Mouse (Mus musculus) G1E-ER4 (cell line): ENCODE data around the gene Ankrd39. TPM values are rescaled to one million over a fixed set of nuclear protein-coding genes. Genes with fewer than 3 reads are reported as not detected.

Experiments used
- GATA1 ChIP-seq: IDR thresholded peaks from one replicate; pipeline ENCODE4 v1.8.0; 2012; ENCODE audit warnings: low read length, inconsistent platforms
- polyA plus RNA-seq: library from polyadenylated mRNA; stranded (reverse); fragments of >175 nt; gene quantifications from 2 replicates; pipeline ENCODE4 v1.2.3, GENCODE M21; 2012

Gene Ankrd39
- polyA plus RNA-seq, 1 experiment, result 23.3 TPM

DNA sequence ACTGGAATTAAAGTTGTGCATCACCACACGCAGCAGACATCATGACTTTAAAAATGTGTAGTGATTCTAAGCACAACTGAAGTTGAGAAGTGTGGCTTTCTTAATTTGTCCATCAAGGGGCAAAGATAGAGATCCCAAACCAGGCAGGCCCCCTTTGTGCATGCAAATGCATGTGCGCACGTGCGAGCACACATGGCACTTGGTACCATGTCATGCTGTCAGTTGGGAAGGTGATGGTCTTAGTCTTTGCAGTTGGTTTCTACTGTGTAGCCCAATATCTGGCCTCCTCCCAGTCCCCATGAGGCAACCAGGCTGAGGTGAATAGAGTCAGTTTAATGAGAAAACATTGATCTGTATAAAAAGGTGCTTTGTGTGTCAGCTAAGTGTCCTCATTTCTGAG, 17.4 kb downstream of the Ankrd39 start:
- no peak for TF ChIP-seq GATA1

DNA sequence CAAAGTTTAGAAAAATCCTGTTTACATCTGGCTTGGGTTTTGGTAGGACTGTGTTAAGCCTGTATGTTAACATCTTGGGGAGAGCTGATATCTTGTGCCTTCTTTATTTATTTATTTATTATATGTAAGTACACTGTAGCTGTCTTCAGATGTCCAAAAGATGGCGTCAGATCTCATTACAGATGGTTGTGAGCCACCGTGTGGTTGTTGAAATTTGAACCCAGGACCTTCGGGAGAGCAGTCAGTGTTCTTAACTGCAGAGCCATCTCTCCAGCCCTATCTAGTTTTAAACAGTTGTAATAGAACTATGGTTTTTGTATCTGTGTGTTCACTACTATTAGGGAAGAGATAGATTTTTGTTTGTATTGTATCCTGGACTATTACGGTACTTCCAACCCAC, 18.0 kb downstream of the Ankrd39 start:
- TF ChIP-seq GATA1, result no peak

DNA sequence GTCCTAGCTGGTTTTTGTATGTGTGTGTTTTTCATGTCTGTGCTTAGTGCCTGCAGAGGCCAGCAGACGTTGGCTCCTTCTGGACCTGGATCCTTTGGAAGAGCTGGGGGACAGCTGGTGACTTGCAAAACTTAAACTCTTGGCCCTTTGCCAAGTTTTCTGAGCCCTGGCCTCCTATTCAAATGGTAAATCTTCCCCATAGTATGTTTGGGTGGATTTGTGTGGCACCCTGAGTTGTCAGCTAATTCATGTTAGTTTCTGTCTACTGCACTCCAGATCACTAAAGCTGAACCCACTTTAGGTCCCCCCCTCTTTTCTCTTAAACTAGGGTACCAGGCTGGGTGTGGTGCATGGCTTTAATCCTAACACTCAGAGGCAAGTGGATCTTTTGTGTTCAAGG, 18.9 kb downstream of the Ankrd39 start:
- no peak for TF ChIP-seq GATA1

DNA sequence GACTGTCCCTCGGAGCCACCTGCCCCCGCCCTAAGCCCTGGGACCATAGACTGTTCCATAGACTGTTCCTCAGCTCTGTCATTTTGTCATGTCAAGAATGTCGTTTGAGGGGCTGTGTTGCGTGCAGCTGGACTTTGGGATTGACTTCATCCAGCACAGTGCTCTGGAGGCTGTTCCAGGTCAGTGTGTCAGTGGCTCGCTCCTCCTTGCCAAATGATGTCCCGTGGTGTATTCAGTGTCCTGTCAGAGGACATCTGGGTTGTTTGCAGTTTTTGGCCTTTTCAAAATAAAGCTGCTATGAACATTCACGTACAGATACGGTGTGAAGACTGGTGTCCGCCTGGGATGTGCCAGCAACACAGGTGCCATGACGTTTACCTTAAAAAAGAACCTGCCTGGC, 20.3 kb downstream of the Ankrd39 start:
- TF ChIP-seq GATA1, result no peak

DNA sequence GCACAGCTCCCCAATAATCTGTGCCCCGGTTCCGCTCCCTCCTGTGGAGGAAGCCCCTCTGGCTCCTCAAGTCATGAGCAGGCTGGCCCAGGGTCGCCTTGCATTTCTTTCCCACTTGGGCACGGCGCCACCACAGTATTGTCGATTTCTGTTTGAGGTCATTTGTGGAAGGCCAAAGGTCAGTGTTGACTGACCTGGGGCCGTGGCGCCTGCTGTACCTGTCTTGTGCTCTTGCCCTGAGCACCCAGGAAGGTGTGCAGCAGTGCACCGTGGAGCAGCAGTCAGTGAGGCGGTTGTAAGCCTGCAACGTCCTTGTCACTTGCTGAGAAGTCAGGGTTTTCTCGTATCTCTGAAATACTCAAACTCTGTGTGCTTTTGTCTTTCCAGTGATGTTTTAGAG, 21.5 kb downstream of the Ankrd39 start:
- TF ChIP-seq GATA1, result no peak

DNA sequence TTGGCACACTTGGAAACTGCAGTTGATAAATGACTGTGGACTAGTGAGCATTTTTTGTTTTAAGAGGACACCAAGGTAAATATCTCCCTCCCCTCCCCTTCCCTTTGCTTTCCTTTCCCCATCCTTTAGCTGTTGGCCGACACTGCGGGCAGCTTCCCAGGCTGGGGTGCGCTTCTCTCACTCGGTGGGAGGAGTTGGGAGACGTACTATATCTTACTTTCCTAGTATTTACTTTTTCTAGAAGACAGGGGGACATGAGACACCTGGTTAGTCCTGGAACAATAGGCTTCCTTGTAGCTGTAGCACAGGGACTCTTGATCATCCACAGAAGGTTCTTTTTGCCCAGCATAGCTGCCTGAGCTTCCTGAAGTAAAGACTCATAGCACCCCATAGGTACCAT, 23.2 kb downstream of the Ankrd39 start:
- no peak for TF ChIP-seq GATA1

DNA sequence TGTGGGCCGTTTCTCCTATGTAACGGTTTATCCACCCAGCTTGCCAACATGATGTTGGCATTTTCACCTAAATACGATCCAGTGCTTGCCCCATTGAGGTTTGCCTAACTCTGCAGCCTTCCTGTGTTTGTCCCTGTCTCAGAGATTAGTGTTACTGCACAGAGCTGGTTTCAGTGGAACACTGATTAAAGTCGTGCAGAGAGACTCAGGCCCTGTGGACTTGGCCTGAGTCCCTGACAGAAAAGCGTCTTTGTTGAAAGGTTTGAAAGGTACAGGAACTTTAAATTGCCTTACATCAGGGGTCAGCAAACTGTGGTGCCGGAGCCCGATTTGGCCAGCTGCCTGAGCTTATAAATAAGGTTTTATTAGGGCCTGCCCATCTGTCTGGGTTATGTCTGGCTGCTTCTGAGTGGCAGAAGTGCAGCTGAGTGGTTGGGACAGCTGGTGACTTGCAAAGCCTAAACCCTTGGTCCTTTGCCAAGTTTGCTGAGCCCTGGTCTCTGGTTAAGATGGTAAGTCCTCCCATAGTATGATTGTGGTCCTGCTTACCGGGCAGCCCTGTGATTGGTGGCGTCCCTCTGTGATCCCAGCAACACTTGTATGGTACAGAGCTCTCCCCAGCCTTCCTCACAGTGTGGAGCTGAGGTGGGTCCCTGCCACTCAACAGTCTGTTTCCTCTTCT, 23.8 kb downstream of the Ankrd39 start:
- no peak for TF ChIP-seq GATA1

DNA sequence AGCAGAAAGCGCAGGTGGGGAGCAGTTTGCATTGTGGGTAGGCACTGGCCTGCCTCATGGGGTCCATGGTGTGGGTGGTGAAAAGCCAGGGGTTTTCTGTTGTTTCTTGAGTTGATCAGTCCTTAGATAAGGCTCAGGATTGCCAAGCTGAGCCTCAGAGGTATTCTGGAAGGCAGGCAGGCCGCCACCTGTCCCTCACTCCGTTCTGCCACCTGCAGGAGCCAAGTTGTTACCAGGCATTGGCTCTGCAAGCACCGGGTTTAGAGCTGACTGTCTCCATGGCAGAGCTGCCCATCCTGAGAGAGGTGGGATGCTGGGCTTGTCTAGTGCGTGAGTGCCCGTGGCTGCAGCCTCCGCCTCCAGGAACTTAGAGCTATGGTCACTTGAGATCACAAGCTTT, 25.0 kb downstream of the Ankrd39 start:
- no peak for TF ChIP-seq GATA1

DNA sequence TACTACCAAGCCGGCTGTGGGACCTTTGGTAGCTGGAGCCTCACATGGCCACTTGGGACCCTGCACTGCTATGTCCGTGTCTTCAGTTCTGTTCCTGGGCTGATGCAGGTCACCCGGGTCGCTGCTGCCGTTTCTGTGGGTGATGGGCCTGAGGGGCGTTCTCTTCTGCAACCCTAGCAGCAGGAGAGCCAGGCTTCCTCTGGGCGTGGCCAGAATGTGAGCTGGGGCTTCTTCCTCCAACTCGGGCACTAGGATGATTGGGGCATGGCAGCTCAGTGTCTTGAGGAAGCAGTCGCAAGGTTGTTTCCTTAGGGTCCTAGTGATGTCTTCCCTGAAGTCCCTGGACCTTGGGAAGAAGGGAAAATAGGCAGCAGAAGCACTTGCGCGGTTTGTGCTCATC, 27.6 kb downstream of the Ankrd39 start:
- no peak for TF ChIP-seq GATA1

DNA sequence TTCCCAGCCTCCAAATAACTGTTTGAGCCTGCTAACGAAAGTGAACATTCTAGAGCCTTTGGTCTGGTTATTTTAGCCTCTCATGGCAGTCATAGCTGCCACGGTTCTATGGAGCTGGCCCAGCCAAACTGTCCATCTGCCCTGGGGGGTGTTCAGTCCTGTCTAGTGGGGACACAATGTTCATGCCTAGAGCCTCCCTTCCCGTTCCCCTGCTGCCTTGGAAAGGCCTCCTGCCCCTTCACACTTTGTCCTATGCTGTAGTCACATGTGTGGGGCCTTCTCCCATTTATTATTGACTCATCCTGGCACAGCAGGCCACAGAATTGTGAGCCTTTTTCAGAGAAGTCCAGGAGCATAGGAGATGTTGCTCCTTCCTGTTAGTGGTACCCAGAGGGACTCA, 29.0 kb downstream of the Ankrd39 start:
- no peak for TF ChIP-seq GATA1

DNA sequence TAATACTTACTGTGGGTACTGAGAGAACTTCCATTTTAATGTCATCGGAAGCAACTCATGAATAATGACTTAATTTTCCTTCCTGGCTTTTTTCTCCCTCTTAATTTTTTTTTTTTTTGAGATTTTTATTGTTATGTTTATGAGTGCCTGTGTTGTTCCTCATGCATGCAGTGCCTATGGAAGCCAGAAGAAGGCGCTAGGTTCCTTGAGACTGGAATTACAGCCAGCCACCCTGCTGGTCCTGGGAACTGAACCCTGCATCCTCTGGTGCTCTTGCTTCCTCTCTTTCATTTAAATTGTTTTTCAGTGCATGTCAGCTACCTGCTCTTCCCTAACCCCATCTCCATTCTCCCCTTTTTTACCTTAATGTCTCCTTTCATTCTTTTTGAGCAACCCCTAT, 33.5 kb downstream of the Ankrd39 start:
- no peak for TF ChIP-seq GATA1

DNA sequence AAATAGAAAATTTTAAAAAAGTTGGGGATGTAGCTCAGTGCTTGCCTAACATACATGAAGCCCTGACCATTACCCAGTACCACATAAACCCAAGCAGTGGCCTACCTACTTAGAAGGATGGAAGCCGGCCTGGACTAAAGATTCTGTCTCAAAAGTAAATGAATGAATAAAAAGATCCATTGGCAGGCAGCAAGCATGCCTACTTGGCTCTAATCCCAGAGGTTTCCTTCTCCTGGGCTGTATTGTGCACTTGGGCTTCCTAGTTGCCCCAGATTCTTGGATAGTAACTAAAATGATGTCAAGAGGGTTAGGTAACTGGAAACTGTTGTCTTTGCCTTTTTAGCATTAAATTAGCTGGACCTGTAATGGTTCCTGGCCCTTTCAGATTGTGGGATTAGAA, 33.9 kb downstream of the Ankrd39 start:
- no peak for TF ChIP-seq GATA1

DNA sequence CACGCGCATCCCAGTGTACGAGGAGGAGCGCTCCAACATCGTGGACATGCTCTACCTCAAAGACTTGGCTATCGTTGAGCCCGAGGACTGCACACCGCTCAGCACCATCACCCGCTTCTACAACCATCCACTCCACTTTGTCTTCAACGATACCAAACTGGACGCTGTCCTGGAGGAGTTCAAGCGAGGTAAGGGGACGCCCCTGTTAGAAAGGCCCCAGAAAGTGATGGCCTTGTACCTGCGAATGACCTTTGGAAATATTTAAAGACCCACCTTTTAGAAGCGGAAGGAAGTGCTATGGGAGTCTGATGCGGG, 34.3 kb downstream of the Ankrd39 start:
- no peak for TF ChIP-seq GATA1

DNA sequence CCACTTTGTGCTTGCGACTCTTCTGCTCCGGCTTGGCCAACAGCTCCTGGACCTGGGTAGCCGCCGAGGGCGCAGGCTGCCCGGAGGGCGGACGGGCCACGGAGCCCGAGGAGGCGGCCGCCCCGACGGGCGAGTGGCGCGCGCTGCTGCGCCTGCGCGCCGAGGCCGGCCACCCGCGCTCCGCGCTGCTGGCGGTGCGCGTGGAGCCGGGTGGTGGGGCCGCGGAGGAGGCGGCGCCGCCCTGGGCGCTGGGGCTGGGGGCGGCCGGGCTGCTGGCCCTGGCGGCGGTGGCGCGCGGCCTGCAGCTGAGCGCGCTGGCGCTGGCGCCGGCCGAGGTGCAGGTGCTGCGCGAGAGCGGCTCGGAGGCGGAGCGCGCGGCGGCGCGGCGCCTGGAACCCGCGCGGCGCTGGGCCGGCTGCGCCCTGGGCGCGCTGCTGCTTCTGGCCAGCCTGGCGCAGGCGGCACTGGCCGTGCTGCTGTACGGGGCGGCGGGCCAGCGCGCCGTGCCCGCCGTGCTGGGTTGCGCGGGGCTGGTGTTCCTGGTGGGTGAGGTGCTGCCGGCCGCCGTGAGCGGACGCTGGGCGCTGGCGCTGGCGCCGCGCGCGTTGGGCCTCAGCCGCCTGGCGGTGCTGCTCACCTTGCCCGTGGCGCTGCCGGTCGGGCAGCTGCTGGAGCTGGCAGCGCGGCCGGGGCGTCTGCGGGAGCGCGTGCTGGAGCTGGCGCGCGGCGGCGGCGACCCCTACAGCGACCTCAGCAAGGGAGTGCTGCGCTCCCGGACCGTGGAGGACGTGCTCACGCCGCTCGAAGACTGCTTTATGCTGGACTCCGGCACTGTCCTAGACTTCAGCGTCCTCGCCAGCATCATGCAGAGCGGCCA, 34.9 kb downstream of the Ankrd39 start:
- TF ChIP-seq GATA1, result no peak

DNA sequence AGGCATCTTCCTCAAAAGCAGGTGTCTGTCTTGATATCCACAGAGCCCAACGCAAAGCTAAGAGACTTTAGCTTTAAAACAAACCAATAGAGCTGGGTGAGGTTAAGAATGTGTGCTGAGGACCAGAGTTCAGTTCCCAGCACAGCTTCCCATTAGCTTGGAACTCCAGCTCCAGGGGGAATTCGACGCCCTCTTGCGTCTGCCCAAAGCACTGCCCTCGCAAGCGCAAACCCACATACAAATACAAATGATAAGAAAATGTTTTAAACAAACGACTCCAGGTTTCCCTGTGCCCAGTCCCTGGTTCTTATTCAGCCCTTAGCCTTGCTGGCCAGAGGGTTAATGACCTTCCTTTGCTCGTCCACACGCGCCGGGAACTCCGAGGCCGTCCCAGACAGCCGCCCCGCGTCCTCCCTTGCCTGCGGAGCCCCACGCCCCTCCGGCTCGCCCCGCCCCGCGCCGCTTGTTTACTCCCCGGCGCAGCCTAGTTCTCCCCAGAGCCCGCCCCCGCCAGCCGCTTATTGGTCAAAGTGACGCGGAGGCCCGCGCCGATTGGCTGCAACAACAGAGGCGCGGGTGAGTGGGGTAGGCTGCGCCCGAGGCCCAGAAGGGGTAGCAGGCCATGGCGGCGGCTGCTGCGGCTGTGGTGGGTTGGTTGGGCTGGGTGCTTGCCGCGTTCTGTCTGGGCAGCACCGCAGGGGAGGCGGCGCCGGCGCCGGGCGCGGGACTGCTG, 35.8 kb downstream of the Ankrd39 start, which contains the start of gene Cnnm3:
TSS of gene Cnnm3 (plus strand) at position 579 of the 733 bp plus-strand sequence.
- TF ChIP-seq GATA1, result no peak

DNA sequence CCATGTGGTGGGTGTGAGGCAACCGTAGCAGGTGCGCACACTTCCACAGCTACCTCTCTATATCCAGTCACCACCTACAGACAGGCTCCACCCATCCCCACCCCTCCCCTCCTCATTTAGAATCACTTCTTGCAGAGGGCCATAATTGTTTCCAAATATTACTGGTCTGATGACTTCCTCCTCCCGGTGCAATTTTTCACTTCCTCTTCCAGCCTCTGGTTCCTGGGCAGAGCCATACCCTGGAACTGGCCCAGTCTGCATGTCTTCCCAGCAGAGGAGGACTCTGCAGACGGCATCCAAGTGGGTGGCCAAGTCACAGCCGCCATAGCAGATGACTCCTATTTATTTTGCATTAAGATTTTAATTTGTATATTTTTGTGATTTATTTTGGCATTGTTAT, 39.0 kb downstream of the Ankrd39 start:
- no peak for TF ChIP-seq GATA1
